Mouse (Mus musculus) urinary bladder, adult 2 months (tissue): ENCODE data around the gene Erich2. TPM values are rescaled to one million over a fixed set of nuclear protein-coding genes. Genes with fewer than 3 reads are reported as not detected.

ENCODE experiments used
- DNase-seq: peaks from one replicate; pipeline ENCODE4 v3.0.0; 2022; ENCODE audit warnings: low spot score
- polyA plus RNA-seq: library from polyadenylated mRNA; depleted of rRNA; stranded (reverse); fragments of >200 nt; gene quantifications from 2 replicates; pipeline ENCODE4 v1.2.3, GENCODE M21; 2012; rRNA removed

Gene Erich2
- polyA plus RNA-seq, 1 experiment = 1.3 TPM

- no peak for DNase-seq
Observed at GRCm38 (mm10) chr2:70562611-70562980, 54.0 kb downstream of the Erich2 start.

- no peak for DNase-seq
Observed at GRCm38 (mm10) chr2:70562981-70563671, 54.5 kb downstream of the Erich2 start.

GRCm38 (mm10) chr2:70563721-70564645 lies 55.4 kb downstream of the Erich2 start:
- DNase-seq = no peak

- no peak for DNase-seq
Observed at GRCm38 (mm10) chr2:70564646-70565315, 56.2 kb downstream of the Erich2 start.

GRCm38 (mm10) chr2:70565651-70566602 lies 57.3 kb downstream of the Erich2 start:
- DNase-seq = no peak

GRCm38 (mm10) chr2:70566603-70566981 lies 58.0 kb downstream of the Erich2 start:
- DNase-seq = no peak

- no peak for DNase-seq
Observed at GRCm38 (mm10) chr2:70567071-70567681, 58.6 kb downstream of the Erich2 start.

- DNase-seq = no peak
Observed at GRCm38 (mm10) chr2:70567682-70568077, 59.1 kb downstream of the Erich2 start.

- no peak for DNase-seq
Observed at GRCm38 (mm10) chr2:70568198-70568941, 59.8 kb downstream of the Erich2 start.

GRCm38 (mm10) chr2:70571698-70572097 lies 63.1 kb downstream of the Erich2 start:
- no peak for DNase-seq

GRCm38 (mm10) chr2:70572251-70572650 lies 63.6 kb downstream of the Erich2 start:
- no peak for DNase-seq

GRCm38 (mm10) chr2:70573544-70574210 lies 65.1 kb downstream of the Erich2 start:
- DNase-seq = no peak

GRCm38 (mm10) chr2:70588200-70588599 lies 79.6 kb downstream of the Erich2 start:
- DNase-seq = no peak

Other genes with a start within 250 kb of the Erich2 start
- 0.15 and 0.31 TPM in 2 replicates for gene Sp5, start 33.9 kb upstream of the Erich2 start, polyA plus RNA-seq
- 0.12 TPM in 1 of 2 replicates, not detected in the other for gene Gad1, start 44.3 kb downstream of the Erich2 start, polyA plus RNA-seq
- 87.2 and 87.6 TPM in 2 replicates for gene Gorasp2, start 152.8 kb downstream of the Erich2 start, polyA plus RNA-seq
- 0.28 and 0.61 TPM in 2 replicates for gene Gm26558, start 153.3 kb downstream of the Erich2 start, polyA plus RNA-seq